Mouse (Mus musculus): Measurements from ENCODE around the gene Rpl23a. TPM values are rescaled to one million over a fixed set of nuclear protein-coding genes. Genes with fewer than 3 reads are reported as not detected.
"Not testable (repeated sequence)": the region's sequence is repeated elsewhere in the genome, so short reads cannot be mapped to it uniquely, and the experiment has no call there.

The Rpl23a gene
- polyA plus RNA-seq, 1 experiment from 2014 or later, result 1,007 TPM

- WGBS, result 85% methylated on average over 2 of the region's 2 CpGs
- H3K4me3 ChIP-seq, result no peak overlapping the region
- DNase-seq (ENCODE audit: low spot score), result no peak
- peaks cover 58% of the 10 kb centered on the region for H3K36me3 ChIP-seq
- H3K4me1 ChIP-seq (replicated peaks), result 0 out of 2 replicates have a peak, but pooled peaks cover 3% of the 10 kb centered on the region
- H3K27me3 ChIP-seq (ENCODE audit: insufficient read depth, poor library complexity, severe bottlenecking), result no peaks in the 10 kb centered on the region
- H3K27ac ChIP-seq, result no peak overlapping the region
- no peaks in the 10 kb centered on the region for H3K9me3 ChIP-seq
These were observed 39.9 kb downstream of the Rpl23a start for GRCm38 (mm10) chr11:78143520-78143919.

GRCm38 (mm10) chr11:78140665-78141064 is 42.7 kb downstream of the Rpl23a start:
- H3K27ac ChIP-seq, result no peak overlapping the region
- H3K36me3 ChIP-seq, result peaks cover 29% of the 10 kb centered on the region
- no peak overlapping the region for H3K4me3 ChIP-seq
- DNase-seq (ENCODE audit: low spot score), result no peak
- no peaks in the 10 kb centered on the region for H3K27me3 ChIP-seq (ENCODE audit: insufficient read depth, poor library complexity, severe bottlenecking)
- 87% methylated on average over 5 of the region's 5 CpGs for WGBS
- H3K9me3 ChIP-seq, result no peaks in the 10 kb centered on the region
- H3K4me1 ChIP-seq (replicated peaks), result 0 out of 2 replicates have a peak, but pooled peaks cover 7% of the 10 kb centered on the region

- H3K27me3 ChIP-seq (ENCODE audit: insufficient read depth, poor library complexity, severe bottlenecking), result no peaks in the 10 kb centered on the region
- H3K36me3 ChIP-seq, result peaks cover 3% of the 10 kb centered on the region
- no peaks in the 10 kb centered on the region for H3K9me3 ChIP-seq
- 88% methylated on average over 3 of the region's 3 CpGs for WGBS
- no peak overlapping the region for H3K4me3 ChIP-seq
- H3K4me1 ChIP-seq (replicated peaks), result 0 out of 2 replicates have a peak, but pooled peaks cover 6% of the 10 kb centered on the region
- no peak overlapping the region for H3K27ac ChIP-seq
- no peak for DNase-seq (ENCODE audit: low spot score)
These were observed 45.4 kb downstream of the Rpl23a start for GRCm38 (mm10) chr11:78138023-78138422.

GRCm38 (mm10) chr11:78137584-78137983 is 45.8 kb downstream of the Rpl23a start:
- Histone ChIP-seq H3K27ac (no peak overlapping the region), H3K4me1 (replicated peaks) (0 out of 2 replicates have a peak, but pooled peaks cover 4% of the 10 kb centered on the region), H3K4me3 (no peak overlapping the region), H3K27me3 (ENCODE audit: insufficient read depth, poor library complexity, severe bottlenecking) (no peaks in the 10 kb centered on the region), H3K36me3 (no peaks in the 10 kb centered on the region; the same call in 1 of the 2 replicates), H3K9me3 (no peaks in the 10 kb centered on the region)
- WGBS, result 75% methylated on average over 4 of the region's 4 CpGs
- DNase-seq (ENCODE audit: low spot score), result no peak

GRCm38 (mm10) chr11:78136132-78136531 is 47.3 kb downstream of the Rpl23a start:
- 0 out of 2 replicates have a peak, but pooled peaks cover 4% of the 10 kb centered on the region for H3K4me1 ChIP-seq (replicated peaks)
- no peaks in the 10 kb centered on the region for H3K9me3 ChIP-seq
- no peak for DNase-seq (ENCODE audit: low spot score)
- 90% methylated on average over 1 of the region's 1 CpGs for WGBS
- H3K27me3 ChIP-seq (ENCODE audit: insufficient read depth, poor library complexity, severe bottlenecking), result no peaks in the 10 kb centered on the region
- H3K4me3 ChIP-seq, result no peak overlapping the region
- peaks cover 5% of the 10 kb centered on the region; the same call in 1 of the 2 replicates for H3K36me3 ChIP-seq
- H3K27ac ChIP-seq, result no peak overlapping the region

- not testable (repeated sequence) for H3K9me3 ChIP-seq; H3K4me3 ChIP-seq; H3K36me3 ChIP-seq; H3K27me3 ChIP-seq (ENCODE audit: insufficient read depth, poor library complexity, severe bottlenecking); H3K4me1 ChIP-seq (replicated peaks); DNase-seq (ENCODE audit: low spot score); H3K27ac ChIP-seq
- 93% methylated on average over 7 of the region's 7 CpGs for WGBS
These were observed 48.1 kb downstream of the Rpl23a start for GRCm38 (mm10) chr11:78135314-78135713.

- 87% methylated on average over 3 of the region's 3 CpGs for WGBS
- no peak overlapping the region for H3K4me3 ChIP-seq
These were observed 49.0 kb downstream of the Rpl23a start for GRCm38 (mm10) chr11:78134344-78134743.

GRCm38 (mm10) chr11:78133915-78134314 is 49.5 kb downstream of the Rpl23a start:
- Histone ChIP-seq H3K36me3 (peaks cover 5% of the 10 kb centered on the region; the same call in 1 of the 2 replicates), H3K27me3 (ENCODE audit: insufficient read depth, poor library complexity, severe bottlenecking) (no peaks in the 10 kb centered on the region), H3K4me1 (replicated peaks) (0 out of 2 replicates have a peak, but pooled peaks cover 4% of the 10 kb centered on the region), H3K4me3 (no peak overlapping the region), H3K27ac (no peak overlapping the region), H3K9me3 (no peaks in the 10 kb centered on the region)
- DNase-seq (ENCODE audit: low spot score), result no peak
- 95% methylated on average over 6 of the region's 6 CpGs for WGBS

More at GRCm38 (mm10) chr11:78134344-78134743, 49.0 kb downstream of the Rpl23a start:
- H3K27me3 ChIP-seq (ENCODE audit: insufficient read depth, poor library complexity, severe bottlenecking), result no peaks in the 10 kb centered on the region
- H3K36me3 ChIP-seq, result peaks cover 5% of the 10 kb centered on the region; the same call in 1 of the 2 replicates
- DNase-seq (ENCODE audit: low spot score), result no peak
- H3K9me3 ChIP-seq, result no peaks in the 10 kb centered on the region
- 0 out of 2 replicates have a peak, but pooled peaks cover 4% of the 10 kb centered on the region for H3K4me1 ChIP-seq (replicated peaks)
- H3K27ac ChIP-seq, result no peak overlapping the region

Other genes with a start within 250 kb of the Rpl23a start
- 14.5 and 19.7 TPM in 2 replicates for gene Phf12, start 200.8 kb downstream of the Rpl23a start, polyA plus RNA-seq (2016; fragmentation: Nextera tagmentation; extraction: Ambion mirVana)
- 16.6 and 17.0 TPM in 2 replicates for gene Dhrs13, start 151.3 kb downstream of the Rpl23a start, polyA plus RNA-seq (2016; fragmentation: Nextera tagmentation; extraction: Ambion mirVana)
- 73.0 and 76.3 TPM in 2 replicates for gene Flot2, start 145.7 kb downstream of the Rpl23a start, polyA plus RNA-seq (2016; fragmentation: Nextera tagmentation; extraction: Ambion mirVana)
- gene Eral1, start 103.2 kb downstream of the Rpl23a start, polyA plus RNA-seq (2016; fragmentation: Nextera tagmentation; extraction: Ambion mirVana), result 40.6 and 41.4 TPM in 2 replicates
- gene Fam222b, start 88.9 kb downstream of the Rpl23a start, polyA plus RNA-seq (2016; fragmentation: Nextera tagmentation; extraction: Ambion mirVana), result 29.2 and 33.8 TPM in 2 replicates
- gene Traf4, start 18.0 kb downstream of the Rpl23a start, polyA plus RNA-seq (2016; fragmentation: Nextera tagmentation; extraction: Ambion mirVana), result 124 and 163 TPM in 2 replicates
- 11.3 and 12.1 TPM in 2 replicates for gene Nek8, start 6.9 kb downstream of the Rpl23a start, polyA plus RNA-seq (2016; fragmentation: Nextera tagmentation; extraction: Ambion mirVana)
- gene Tlcd1, start 6.9 kb downstream of the Rpl23a start, polyA plus RNA-seq (2016; fragmentation: Nextera tagmentation; extraction: Ambion mirVana), result 7.0 and 8.9 TPM in 2 replicates
- 71.8 and 80.5 TPM in 2 replicates for gene Rab34, start 4.8 kb upstream of the Rpl23a start, polyA plus RNA-seq (2016; fragmentation: Nextera tagmentation; extraction: Ambion mirVana)
- 1.6 and 1.8 TPM in 2 replicates for gene Proca1, start 9.8 kb upstream of the Rpl23a start, polyA plus RNA-seq (2016; fragmentation: Nextera tagmentation; extraction: Ambion mirVana)
- 53.6 and 63.8 TPM in 2 replicates for gene Sdf2, start 62.2 kb upstream of the Rpl23a start, polyA plus RNA-seq (2016; fragmentation: Nextera tagmentation; extraction: Ambion mirVana)
- gene Supt6, start 62.4 kb upstream of the Rpl23a start, polyA plus RNA-seq (2016; fragmentation: Nextera tagmentation; extraction: Ambion mirVana), result 35.0 and 36.3 TPM in 2 replicates
- 53.2 and 65.6 TPM in 2 replicates for gene 2610507B11Rik, start 78.2 kb upstream of the Rpl23a start, polyA plus RNA-seq (2016; fragmentation: Nextera tagmentation; extraction: Ambion mirVana)
- gene BC030499, start 107.3 kb upstream of the Rpl23a start, polyA plus RNA-seq (2016; fragmentation: Nextera tagmentation; extraction: Ambion mirVana), result 0.52 and 0.93 TPM in 2 replicates
- gene Spag5, start 117.9 kb upstream of the Rpl23a start, polyA plus RNA-seq (2016; fragmentation: Nextera tagmentation; extraction: Ambion mirVana), result 53.2 and 62.7 TPM in 2 replicates
- gene Aldoc, start 139.4 kb upstream of the Rpl23a start, polyA plus RNA-seq (2016; fragmentation: Nextera tagmentation; extraction: Ambion mirVana), result 2.5 and 3.1 TPM in 2 replicates
- 74.6 and 82.9 TPM in 2 replicates for gene Pigs, start 144.8 kb upstream of the Rpl23a start, polyA plus RNA-seq (2016; fragmentation: Nextera tagmentation; extraction: Ambion mirVana)
- 59.1 and 76.7 TPM in 2 replicates for gene Unc119, start 159.9 kb upstream of the Rpl23a start, polyA plus RNA-seq (2016; fragmentation: Nextera tagmentation; extraction: Ambion mirVana)
- not detected in 2 replicates for gene Foxn1, start 203.0 kb upstream of the Rpl23a start, polyA plus RNA-seq (2016; fragmentation: Nextera tagmentation; extraction: Ambion mirVana)
- gene Slc13a2, start 238.6 kb upstream of the Rpl23a start, polyA plus RNA-seq (2016; fragmentation: Nextera tagmentation; extraction: Ambion mirVana), result not detected in 2 replicates

Measured in hindbrain, embryonic 10.5 days (tissue).